ENCODE assay signal across 8 mouse cellular contexts in the genomic region with DNA sequence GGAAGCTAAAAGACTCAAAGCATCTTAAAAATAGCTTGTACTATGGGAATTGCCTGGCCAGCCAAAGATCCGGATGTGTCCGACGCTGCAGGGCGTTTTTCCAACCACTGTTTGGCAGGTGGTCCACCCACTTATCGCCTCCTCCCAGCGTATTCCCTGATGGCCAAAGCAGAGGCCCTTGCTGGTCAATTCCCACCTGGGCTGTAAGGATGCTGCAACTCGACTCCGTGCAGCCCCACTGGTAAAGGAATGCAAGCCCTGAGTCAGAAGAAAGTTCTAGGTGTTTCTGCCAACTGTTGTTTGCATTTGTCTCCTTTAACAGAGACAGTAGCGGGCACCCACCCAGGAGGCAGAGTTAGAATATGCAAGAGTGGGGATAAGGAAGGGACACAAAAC. TPM values are rescaled to one million over a fixed set of nuclear protein-coding genes. Genes with fewer than 3 reads are reported as not detected.
DNase-seq lines count a peak whose midpoint lies in the region; ATAC-seq and TF ChIP-seq lines count a peak whose summit lies in the region.

No protein-coding gene starts in this region.

- no peak for ATAC-seq in heart, postnatal 0 days (ENCODE audit: insufficient read depth, low read depth)
- ATAC-seq in erythroblast, adult 5-6 weeks (replicated peaks; ENCODE audit: low FRiP score, poor library complexity, severe bottlenecking), result no peak

- H3K4me1 ChIP-seq in forebrain, embryonic 10.5 days, result peaks cover 22% of the 10 kb centered on the region
- peaks cover 13% of the 10 kb centered on the region for H3K4me1 ChIP-seq in heart, postnatal 0 days (ENCODE audit: control insufficient read depth, insufficient read depth)

- no peaks in the 10 kb centered on the region for H3K36me3 ChIP-seq in forebrain, embryonic 10.5 days (replicated peaks)
- H3K36me3 ChIP-seq in heart, postnatal 0 days (replicated peaks; ENCODE audit: control insufficient read depth, insufficient read depth, low read length), result no peaks in the 10 kb centered on the region

- peak; percentile 70 for DNase-seq in Muller cell, postnatal 12 days (ENCODE audit: inconsistent ontology term)
- DNase-seq in forebrain, embryonic 10.5 days (ENCODE audit: extremely low spot score, low spot score), result no peak
- DNase-seq in heart, postnatal 0 days (ENCODE audit: low spot score), result no peak
- DNase-seq in kidney, postnatal 25 days, result peak; percentile 32 to 62
- peak; percentile 35 for DNase-seq in lung, postnatal 36 days
- peak; percentile 40 to 45 for DNase-seq in urinary bladder, postnatal 36 days (ENCODE audit: low spot score in 2 of 2)
- no peak for DNase-seq in cerebellum, adult 8-10 months

- TF ChIP-seq EP300 in heart, postnatal 0 days (IDR thresholded peaks at IDR 0.05; ENCODE audit: low read depth), result no peak

- peak overlapping the region; percentile 80 for H3K27ac ChIP-seq in forebrain, embryonic 10.5 days
- H3K27ac ChIP-seq in heart, postnatal 0 days (ENCODE audit: low read depth), result peak overlapping the region; percentile 68

- no peak overlapping the region; the same call in 1 of the 2 replicates for H3K9ac ChIP-seq in heart, postnatal 0 days (replicated peaks; ENCODE audit: low read depth, low read length)

- H3K27me3 ChIP-seq in forebrain, embryonic 10.5 days (ENCODE audit: poor library complexity, severe bottlenecking), result peaks cover 67% of the 10 kb centered on the region
- H3K27me3 ChIP-seq in heart, postnatal 0 days (ENCODE audit: control insufficient read depth, insufficient read depth, low read length), result peaks cover 5% of the 10 kb centered on the region; the same call in 1 of the 2 replicates

- H3K4me3 ChIP-seq in forebrain, embryonic 10.5 days, result peak overlapping the region; percentile 72
- peak overlapping the region; percentile 65 for H3K4me3 ChIP-seq in heart, postnatal 0 days (ENCODE audit: low read depth, low read length)

- peak overlapping the region; percentile 94 for H3K4me2 ChIP-seq in heart, postnatal 0 days (ENCODE audit: low read depth, low read length)

- H3K9me3 ChIP-seq in forebrain, embryonic 10.5 days, result no peaks in the 10 kb centered on the region
- H3K9me3 ChIP-seq in heart, postnatal 0 days (replicated peaks; ENCODE audit: control insufficient read depth, low read length), result no peaks in the 10 kb centered on the region

- 20% methylated on average over 9 of the region's 9 CpGs for whole genome bisulfite sequencing in forebrain, embryonic 10.5 days
- WGBS in heart, postnatal 0 days, result 21% methylated on average over 9 of the region's 9 CpGs

- no peak for TF ChIP-seq CTCF in heart, postnatal 0 days (IDR thresholded peaks at IDR 0.05; ENCODE audit: low read depth)

RNA-seq across cellular contexts. Expression of a gene that starts 1.5 kb away (rescaled TPM):
- 0.40 and 0.79 TPM in 2 replicates for polyA plus RNA-seq in forebrain, embryonic 10.5 days (2016; fragmentation: Nextera tagmentation; extraction: Ambion mirVana)
- 2.5 and 3.8 TPM in 2 replicates for total RNA-seq in heart, postnatal 0 days (2014; rRNA removed; ENCODE audit: low replicate concordance)
- 0.85 and 0.89 TPM in 2 replicates for polyA plus RNA-seq in heart, postnatal 0 days (2015; fragmentation: Nextera tagmentation; extraction: Ambion mirVana)
- total RNA-seq in erythroblast, adult 5-6 weeks (2015; ENCODE audit: low replicate concordance), result not detected in 2 replicates
- total RNA-seq in erythroblast, adult 5-6 weeks (2017; ENCODE audit: low replicate concordance), result not detected in 2 replicates

RNA-seq across cellular contexts. Expression of a gene that starts 27.9 kb away (rescaled TPM):
- polyA plus RNA-seq in forebrain, embryonic 10.5 days (2016; fragmentation: Nextera tagmentation; extraction: Ambion mirVana), result 828 and 834 TPM in 2 replicates
- total RNA-seq in heart, postnatal 0 days (2014; rRNA removed; ENCODE audit: low replicate concordance), result 76.8 and 78.0 TPM in 2 replicates
- 81.8 and 90.3 TPM in 2 replicates for polyA plus RNA-seq in heart, postnatal 0 days (2015; fragmentation: Nextera tagmentation; extraction: Ambion mirVana)
- total RNA-seq in erythroblast, adult 5-6 weeks (2015; ENCODE audit: low replicate concordance), result 113 and 145 TPM in 2 replicates
- 150 and 198 TPM in 2 replicates for total RNA-seq in erythroblast, adult 5-6 weeks (2017; ENCODE audit: low replicate concordance)

RNA-seq across cellular contexts. Expression of a gene that starts 29.0 kb away (rescaled TPM):
- 10.5 and 10.6 TPM in 2 replicates for polyA plus RNA-seq in forebrain, embryonic 10.5 days (2016; fragmentation: Nextera tagmentation; extraction: Ambion mirVana)
- total RNA-seq in heart, postnatal 0 days (2014; rRNA removed; ENCODE audit: low replicate concordance), result 37.4 and 45.5 TPM in 2 replicates
- 16.5 and 25.4 TPM in 2 replicates for polyA plus RNA-seq in heart, postnatal 0 days (2015; fragmentation: Nextera tagmentation; extraction: Ambion mirVana)
- 4.8 and 7.9 TPM in 2 replicates for total RNA-seq in erythroblast, adult 5-6 weeks (2015; ENCODE audit: low replicate concordance)
- total RNA-seq in erythroblast, adult 5-6 weeks (2017; ENCODE audit: low replicate concordance), result 11.8 and 14.8 TPM in 2 replicates

Comparison
In these comparisons a context has a peak if more than half of its experiments do, and no peak if none do; other contexts are left out.
1. DNase-seq: peak in Muller cell, postnatal 12 days (single experiment), kidney, postnatal 25 days (2 of 2), lung, postnatal 36 days (single experiment) and urinary bladder, postnatal 36 days (2 of 2); none in forebrain, embryonic 10.5 days (single experiment), heart, postnatal 0 days (single experiment) and cerebellum, adult 8-10 months (single experiment).